Mouse (Mus musculus) ES-Bruce4 (cell line): Measurements from ENCODE around the gene Casq2.

Experiments used
- CTCF ChIP-seq: IDR thresholded peaks from one replicate; pipeline ENCODE4 v1.8.1; 2011; ENCODE audit warnings: low read depth, low read length
- EP300 ChIP-seq: IDR thresholded peaks from 2 replicates; pipeline ENCODE4 v1.6.1; 2011; ENCODE audit warnings: low read depth, low read length; ENCODE audit not compliant: insufficient read depth
- POLR2A ChIP-seq: IDR thresholded peaks from one replicate; pipeline ENCODE4 v1.8.1; 2011; ENCODE audit warnings: low read length; ENCODE audit not compliant: insufficient read depth

DNA sequence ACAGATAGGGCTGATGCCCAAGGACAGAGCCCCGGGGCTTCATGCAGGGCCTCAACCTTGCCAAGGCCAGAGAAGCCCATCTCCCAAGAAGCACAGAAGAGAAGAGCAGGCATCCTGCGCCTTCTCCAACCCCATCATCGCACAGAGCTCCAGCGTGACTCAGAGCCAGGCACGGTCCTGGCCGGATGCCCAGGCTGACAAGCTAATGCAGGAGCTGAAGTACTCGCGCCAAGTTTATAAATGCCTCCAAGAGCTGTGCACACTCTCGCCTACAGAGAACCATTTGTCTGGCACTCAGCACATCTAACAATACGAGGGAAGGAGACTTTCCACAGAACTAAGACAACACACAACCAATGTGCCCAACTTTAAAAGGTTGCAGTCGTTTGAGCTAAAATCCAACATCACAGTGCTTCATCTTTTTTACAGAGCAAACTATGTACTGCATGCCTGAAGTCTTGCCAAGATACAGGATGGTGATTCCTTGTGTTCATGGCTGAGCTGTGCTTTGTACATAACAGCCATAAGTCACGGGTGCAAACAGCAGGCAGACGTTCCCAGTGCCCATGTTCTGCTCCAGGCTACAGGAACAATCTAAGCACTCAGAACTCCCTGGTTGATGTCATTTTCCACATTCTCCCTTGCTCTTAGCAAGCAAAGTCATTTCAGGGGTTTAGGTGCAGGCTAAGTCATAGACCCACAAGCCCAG, 83.1 kb downstream of the Casq2 start:
- TF ChIP-seq CTCF (no peak), POLR2A (no peak), EP300 (no peak)
